Mouse (Mus musculus) CH12.LX (cell line): Measurements from ENCODE around the gene Gnb1l.

Experiments
- CTCF ChIP-seq, 2 experiments: IDR thresholded peaks in 1 of 2; conservative IDR thresholded peaks in 1 of 2; 2 replicates each; pipeline ENCODE4 v1.5.1; 2011 to 2012; ENCODE audit warnings: low read depth in 2 of 2, low read length in 2 of 2, improper control_type of control experiment in 1 of 2, inconsistent platforms in 1 of 2, mild to moderate bottlenecking in 1 of 2, moderate library complexity in 1 of 2
- E2F4 ChIP-seq: IDR thresholded peaks from 2 replicates; pipeline ENCODE4 v1.6.1; 2011; ENCODE audit warnings: low read depth, low read length, improper control_type of control experiment; ENCODE audit not compliant: insufficient replicate concordance
- ETS1 ChIP-seq: conservative IDR thresholded peaks from 2 replicates; pipeline ENCODE4 v1.6.1; 2012; ENCODE audit warnings: low read depth, mild to moderate bottlenecking, inconsistent platforms, low read length, improper control_type of control experiment, moderate library complexity
- MAX ChIP-seq: IDR thresholded peaks from 2 replicates; pipeline ENCODE4 v1.6.1; 2011; ENCODE audit warnings: low read length, improper control_type of control experiment
- MEF2A ChIP-seq: IDR thresholded peaks from 2 replicates; pipeline ENCODE4 v1.6.1; 2014; ENCODE audit warnings: low read depth, mild to moderate bottlenecking, inconsistent platforms, low read length, improper control_type of control experiment, borderline replicate concordance
- MXI1 ChIP-seq: IDR thresholded peaks from 2 replicates; pipeline ENCODE4 v1.6.1; 2011; ENCODE audit warnings: mild to moderate bottlenecking, low read depth, low read length, improper control_type of control experiment
- UBTF ChIP-seq: IDR thresholded peaks from 2 replicates; pipeline ENCODE4 v1.6.1; 2012; ENCODE audit warnings: low read depth, mild to moderate bottlenecking, inconsistent platforms, low read length, improper control_type of control experiment, moderate library complexity
- USF1 ChIP-seq: IDR thresholded peaks from 2 replicates; pipeline ENCODE4 v1.6.1; 2014; ENCODE audit warnings: low read depth, mild to moderate bottlenecking, inconsistent platforms, low read length, improper control_type of control experiment
- ZMIZ1 ChIP-seq: IDR thresholded peaks from 2 replicates; pipeline ENCODE4 v1.6.1; 2012; ENCODE audit warnings: low read depth, mild to moderate bottlenecking, inconsistent platforms, low read length, improper control_type of control experiment

DNA sequence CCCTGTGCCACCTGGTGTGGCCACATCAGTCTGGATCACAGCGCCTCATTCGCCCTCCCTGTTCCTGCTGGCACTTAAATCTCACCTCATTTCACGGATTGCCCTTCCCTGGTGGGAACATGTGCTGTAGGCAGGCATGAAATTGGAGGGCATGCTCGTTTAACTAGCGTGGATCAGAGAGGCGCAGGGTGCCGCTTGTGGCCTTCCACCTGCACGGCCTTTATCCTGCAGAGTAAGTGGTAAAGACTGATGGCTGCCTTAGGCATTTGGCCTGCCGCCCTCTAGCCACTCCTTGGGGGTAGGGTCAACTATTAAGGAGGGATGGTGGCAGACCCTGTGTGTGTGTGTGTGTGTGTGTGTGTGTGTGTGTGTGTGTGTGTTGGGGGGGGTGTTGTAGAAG is 36.5 kb upstream of the Gnb1l start:
- TF ChIP-seq MXI1 (no peak), USF1 (no peak), ETS1 (no peak), UBTF (no peak), MAX (no peak), CTCF (conservative IDR thresholded peaks at IDR 0.05 in 1 of 2, IDR thresholded peaks at IDR 0.05 in 1 of 2; ENCODE audit: low read depth in 2 of 2, low read length in 2 of 2) (no peak), MEF2A (no peak), ZMIZ1 (no peak), E2F4 (no peak)
